Mouse (Mus musculus): ENCODE measurements around the gene Commd2. TPM values are rescaled to one million over a fixed set of nuclear protein-coding genes. Genes with fewer than 3 reads are reported as not detected.

Gene Commd2
- polyA plus RNA-seq, 1 experiment from 2014 or later: 88.7 TPM

GRCm38 (mm10) chr3:57612430-57612997 is 39.0 kb downstream of the Commd2 start:
- no peaks in the 10 kb centered on the region for H3K27me3 ChIP-seq
- H3K4me1 ChIP-seq: no peaks in the 10 kb centered on the region
- no peaks in the 10 kb centered on the region for H3K9me3 ChIP-seq
- no peak overlapping the region for H3K4me3 ChIP-seq
- H3K4me2 ChIP-seq: no peak overlapping the region
- no peak overlapping the region for H3K27ac ChIP-seq
- ATAC-seq (ENCODE audit: borderline replicate concordance, extremely low read depth, low FRiP score, low TSS enrichment): no peak
- WGBS: 63% methylated on average over 3 of the region's 3 CpGs
- H3K36me3 ChIP-seq: no peaks in the 10 kb centered on the region
- H3K9ac ChIP-seq: no peak overlapping the region

GRCm38 (mm10) chr3:57611776-57612175 is 39.7 kb downstream of the Commd2 start:
- Histone ChIP-seq H3K36me3 (no peaks in the 10 kb centered on the region), H3K4me3 (no peak overlapping the region), H3K27me3 (no peaks in the 10 kb centered on the region), H3K27ac (no peak overlapping the region), H3K9me3 (no peaks in the 10 kb centered on the region), H3K4me2 (no peak overlapping the region), H3K4me1 (no peaks in the 10 kb centered on the region), H3K9ac (no peak overlapping the region)
- ATAC-seq (ENCODE audit: borderline replicate concordance, extremely low read depth, low FRiP score, low TSS enrichment): no peak
- WGBS: 55% methylated on average over 7 of the region's 7 CpGs

GRCm38 (mm10) chr3:57604618-57605015 is 46.9 kb downstream of the Commd2 start:
- H3K4me3 ChIP-seq: no peak overlapping the region
- H3K27ac ChIP-seq: no peak overlapping the region
- 0 out of 2 replicates have a peak, but pooled peaks cover 3% of the 10 kb centered on the region for H3K4me1 ChIP-seq
- no peaks in the 10 kb centered on the region for H3K27me3 ChIP-seq
- H3K36me3 ChIP-seq: no peaks in the 10 kb centered on the region
- WGBS: 39% methylated on average over 1 of the region's 1 CpGs
- peak; percentile 73; the same call in 1 of the 2 replicates for ATAC-seq (ENCODE audit: borderline replicate concordance, extremely low read depth, low FRiP score, low TSS enrichment)
- no peak overlapping the region for H3K9ac ChIP-seq
- H3K4me2 ChIP-seq: no peak overlapping the region
- H3K9me3 ChIP-seq: no peaks in the 10 kb centered on the region

DNA sequence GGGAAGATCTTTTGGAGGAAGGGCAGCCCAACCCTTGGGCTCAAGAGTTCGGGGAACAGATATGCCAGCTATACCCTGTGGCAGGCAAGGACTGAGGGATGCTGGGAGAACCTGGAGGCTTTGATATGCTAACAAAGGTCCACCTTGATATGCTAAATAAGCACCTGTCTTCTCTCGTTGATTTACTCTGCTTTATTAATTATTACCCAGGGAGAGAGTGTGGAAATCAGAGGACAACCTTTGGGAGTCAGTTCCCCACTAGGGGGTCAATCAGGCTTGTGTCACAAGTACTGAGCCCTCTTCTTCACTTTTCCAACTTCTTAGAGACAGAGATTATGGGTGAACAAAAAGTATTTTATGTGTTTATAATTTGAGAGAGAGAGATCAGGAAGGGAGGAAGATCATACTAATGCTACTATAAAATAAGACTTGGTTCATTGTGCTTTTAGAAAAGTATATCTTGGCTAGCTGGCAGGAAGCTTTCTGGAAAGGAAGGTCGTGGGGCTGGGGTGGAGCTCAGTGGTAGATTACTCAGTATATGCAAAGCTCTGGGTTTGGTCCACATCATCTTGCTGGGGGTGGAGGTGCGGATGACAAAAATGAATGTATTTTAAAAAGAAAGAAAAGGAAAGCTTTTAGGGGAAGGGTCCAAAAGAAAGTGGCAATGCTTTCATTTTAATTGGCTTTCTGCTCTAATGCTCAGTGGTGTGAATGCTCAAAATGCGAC is 47.5 kb downstream of the Commd2 start:
- no peak for ATAC-seq (ENCODE audit: borderline replicate concordance, extremely low read depth, low FRiP score, low TSS enrichment)
- H3K27ac ChIP-seq: no peak overlapping the region
- WGBS: 52% methylated on average over 5 of the region's 5 CpGs

GRCm38 (mm10) chr3:57602610-57603009 is 48.9 kb downstream of the Commd2 start:
- no peaks in the 10 kb centered on the region for H3K27me3 ChIP-seq
- H3K36me3 ChIP-seq: no peaks in the 10 kb centered on the region
- no peaks in the 10 kb centered on the region for H3K9me3 ChIP-seq
- no peak overlapping the region for H3K4me3 ChIP-seq
- H3K4me1 ChIP-seq: 0 out of 2 replicates have a peak, but pooled peaks cover 3% of the 10 kb centered on the region
- H3K9ac ChIP-seq: no peak overlapping the region
- H3K4me2 ChIP-seq: no peak overlapping the region
- ATAC-seq (ENCODE audit: borderline replicate concordance, extremely low read depth, low FRiP score, low TSS enrichment): no peak
- H3K27ac ChIP-seq: no peak overlapping the region
- WGBS: 69% methylated on average over 4 of the region's 4 CpGs

More for the DNA sequence above, 47.5 kb downstream of the Commd2 start:
- Histone ChIP-seq H3K27me3 (no peaks in the 10 kb centered on the region), H3K4me1 (0 out of 2 replicates have a peak, but pooled peaks cover 3% of the 10 kb centered on the region), H3K9me3 (no peaks in the 10 kb centered on the region), H3K4me3 (no peak overlapping the region), H3K9ac (no peak overlapping the region), H3K4me2 (no peak overlapping the region), H3K36me3 (no peaks in the 10 kb centered on the region)

DNA sequence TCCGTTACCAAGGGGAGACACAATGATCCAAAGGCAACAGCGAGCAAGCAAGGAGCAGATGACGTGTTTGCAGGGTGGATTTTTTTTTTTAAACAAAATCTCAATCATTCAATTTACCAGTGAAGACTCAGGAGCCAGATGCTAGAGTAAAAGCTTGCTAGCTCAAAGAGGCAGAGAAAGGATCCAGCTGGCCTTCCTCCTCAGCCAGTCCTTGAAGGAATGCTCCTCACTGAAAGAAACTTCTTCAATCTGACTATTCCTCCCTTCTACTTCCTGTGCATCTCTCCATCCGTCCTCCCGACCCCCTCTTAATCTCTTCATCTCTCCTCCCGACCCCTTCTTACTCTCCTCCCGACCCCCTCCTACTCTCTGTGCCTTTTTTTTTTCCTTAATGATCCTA is 54.9 kb downstream of the Commd2 start:
- Histone ChIP-seq H3K36me3 (no peaks in the 10 kb centered on the region), H3K9ac (no peak overlapping the region), H3K4me2 (no peak overlapping the region), H3K4me3 (no peak overlapping the region), H3K9me3 (no peaks in the 10 kb centered on the region), H3K27me3 (no peaks in the 10 kb centered on the region), H3K4me1 (no peaks in the 10 kb centered on the region), H3K27ac (no peak overlapping the region)
- ATAC-seq (ENCODE audit: borderline replicate concordance, extremely low read depth, low FRiP score, low TSS enrichment): no peak
- 30% methylated on average over 7 of the region's 7 CpGs for WGBS

DNA sequence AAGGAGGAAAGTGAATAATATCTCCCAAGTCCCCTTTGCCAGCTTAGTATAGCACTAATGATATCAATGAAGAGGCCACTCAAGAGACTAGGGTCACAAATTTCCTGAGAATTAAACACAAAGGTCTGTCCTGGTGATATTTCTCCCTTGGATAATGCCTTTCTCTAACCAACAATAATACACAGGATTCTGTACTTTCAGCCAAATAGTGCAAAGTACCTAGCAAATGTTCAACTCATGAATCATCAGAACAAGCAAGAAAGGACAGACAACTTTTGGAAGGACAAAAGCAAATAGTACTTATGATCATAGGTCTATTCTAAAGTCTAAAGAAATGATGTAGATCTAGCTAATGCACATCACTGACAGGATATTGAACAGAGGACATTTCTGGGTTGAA is 56.0 kb downstream of the Commd2 start:
- no peaks in the 10 kb centered on the region for H3K27me3 ChIP-seq
- H3K4me2 ChIP-seq: no peak overlapping the region
- no peaks in the 10 kb centered on the region for H3K36me3 ChIP-seq
- no peak for ATAC-seq (ENCODE audit: borderline replicate concordance, extremely low read depth, low FRiP score, low TSS enrichment)
- no peaks in the 10 kb centered on the region for H3K4me1 ChIP-seq
- no peak overlapping the region for H3K4me3 ChIP-seq
- no peaks in the 10 kb centered on the region for H3K9me3 ChIP-seq
- H3K9ac ChIP-seq: no peak overlapping the region
- no peak overlapping the region for H3K27ac ChIP-seq

Small RNA genes within 50 kb of the gene (microRNA-seq; reads per million reads assigned to microRNA genes)
- not detected for gene Mir6377

Other genes with a start within 250 kb of the Commd2 start
- 0.41 and 0.52 TPM in 2 replicates for gene Tm4sf4, start 226.4 kb downstream of the Commd2 start, polyA plus RNA-seq (2015; fragmentation: Nextera tagmentation; extraction: Ambion mirVana)
- 23.6 and 25.1 TPM in 2 replicates for gene Wwtr1, start 75.8 kb downstream of the Commd2 start, polyA plus RNA-seq (2015; fragmentation: Nextera tagmentation; extraction: Ambion mirVana)
- gene Ankub1, start 41.1 kb upstream of the Commd2 start, polyA plus RNA-seq (2015; fragmentation: Nextera tagmentation; extraction: Ambion mirVana): 0.16 and 0.19 TPM in 2 replicates
- 89.8 and 92.5 TPM in 2 replicates for gene Rnf13, start 84.3 kb upstream of the Commd2 start, polyA plus RNA-seq (2015; fragmentation: Nextera tagmentation; extraction: Ambion mirVana)
- gene Pfn2, start 196.4 kb upstream of the Commd2 start, polyA plus RNA-seq (2015; fragmentation: Nextera tagmentation; extraction: Ambion mirVana): 94.7 and 95.4 TPM in 2 replicates